Mouse (Mus musculus): ENCODE measurements around the gene Sv2c. TPM values are rescaled to one million over a fixed set of nuclear protein-coding genes. Genes with fewer than 3 reads are reported as not detected.

Gene Sv2c
- polyA plus RNA-seq, 1 experiment = 0.48 TPM

GRCm38 (mm10) chr13:96015516-96015915 is 116.9 kb downstream of the Sv2c start:
- 93% methylated on average over 3 of the region's 3 CpGs for WGBS
- H3K36me3 ChIP-seq (ENCODE audit: control insufficient read depth, insufficient read depth, low read length) = no peaks in the 10 kb centered on the region

GRCm38 (mm10) chr13:96010861-96011511 is 121.4 kb downstream of the Sv2c start:
- no peak for DNase-seq
- Histone ChIP-seq H3K27me3 (replicated peaks; ENCODE audit: control insufficient read depth, insufficient read depth, low read length) (no peaks in the 10 kb centered on the region), H3K4me1 (ENCODE audit: control insufficient read depth, insufficient read depth, low read length) (no peaks in the 10 kb centered on the region), H3K27ac (ENCODE audit: insufficient read depth, low read depth, low read length) (no peak overlapping the region), H3K36me3 (ENCODE audit: control insufficient read depth, insufficient read depth, low read length) (no peaks in the 10 kb centered on the region), H3K4me3 (ENCODE audit: insufficient read depth, low read depth, low read length) (no peak overlapping the region)
- TF ChIP-seq CTCF (conservative IDR thresholded peaks at IDR 0.05; ENCODE audit: insufficient read depth, insufficient read length, low read depth, low read length) = no peak
- no peak for TF ChIP-seq POLR2A (IDR thresholded peaks at IDR 0.05; ENCODE audit: low read depth, low read length)
- WGBS = 20% methylated on average over 11 of the region's 11 CpGs

More at GRCm38 (mm10) chr13:96015516-96015915, 116.9 kb downstream of the Sv2c start:
- TF ChIP-seq POLR2A (IDR thresholded peaks at IDR 0.05; ENCODE audit: low read depth, low read length) = no peak
- no peak for TF ChIP-seq CTCF (conservative IDR thresholded peaks at IDR 0.05; ENCODE audit: insufficient read depth, insufficient read length, low read depth, low read length)
- DNase-seq = no peak
- no peak overlapping the region for H3K4me3 ChIP-seq (ENCODE audit: insufficient read depth, low read depth, low read length)
- H3K27me3 ChIP-seq (replicated peaks; ENCODE audit: control insufficient read depth, insufficient read depth, low read length) = no peaks in the 10 kb centered on the region
- H3K4me1 ChIP-seq (ENCODE audit: control insufficient read depth, insufficient read depth, low read length) = no peaks in the 10 kb centered on the region
- H3K27ac ChIP-seq (ENCODE audit: insufficient read depth, low read depth, low read length) = no peak overlapping the region

GRCm38 (mm10) chr13:96008975-96009374 is 123.4 kb downstream of the Sv2c start:
- TF ChIP-seq CTCF (conservative IDR thresholded peaks at IDR 0.05; ENCODE audit: insufficient read depth, insufficient read length, low read depth, low read length) (no peak), POLR2A (IDR thresholded peaks at IDR 0.05; ENCODE audit: low read depth, low read length) (no peak)
- H3K27me3 ChIP-seq (replicated peaks; ENCODE audit: control insufficient read depth, insufficient read depth, low read length) = no peaks in the 10 kb centered on the region
- no peak overlapping the region for H3K27ac ChIP-seq (ENCODE audit: insufficient read depth, low read depth, low read length)
- H3K4me3 ChIP-seq (ENCODE audit: insufficient read depth, low read depth, low read length) = no peak overlapping the region
- H3K36me3 ChIP-seq (ENCODE audit: control insufficient read depth, insufficient read depth, low read length) = no peaks in the 10 kb centered on the region
- 54% methylated on average over 9 of the region's 9 CpGs for WGBS
- H3K4me1 ChIP-seq (ENCODE audit: control insufficient read depth, insufficient read depth, low read length) = no peaks in the 10 kb centered on the region
- no peak for DNase-seq

GRCm38 (mm10) chr13:96008154-96008553 is 124.2 kb downstream of the Sv2c start:
- Histone ChIP-seq H3K36me3 (ENCODE audit: control insufficient read depth, insufficient read depth, low read length) (no peaks in the 10 kb centered on the region), H3K4me3 (ENCODE audit: insufficient read depth, low read depth, low read length) (no peak overlapping the region), H3K27ac (ENCODE audit: insufficient read depth, low read depth, low read length) (no peak overlapping the region), H3K27me3 (replicated peaks; ENCODE audit: control insufficient read depth, insufficient read depth, low read length) (no peaks in the 10 kb centered on the region), H3K4me1 (ENCODE audit: control insufficient read depth, insufficient read depth, low read length) (no peaks in the 10 kb centered on the region)
- TF ChIP-seq POLR2A (IDR thresholded peaks at IDR 0.05; ENCODE audit: low read depth, low read length) (no peak), CTCF (conservative IDR thresholded peaks at IDR 0.05; ENCODE audit: insufficient read depth, insufficient read length, low read depth, low read length) (no peak)
- no peak for DNase-seq
- WGBS = 69% methylated on average over 3 of the region's 3 CpGs

- DNase-seq = no peak
- Histone ChIP-seq H3K27me3 (replicated peaks; ENCODE audit: control insufficient read depth, insufficient read depth, low read length) (no peaks in the 10 kb centered on the region), H3K36me3 (ENCODE audit: control insufficient read depth, insufficient read depth, low read length) (no peaks in the 10 kb centered on the region), H3K4me3 (ENCODE audit: insufficient read depth, low read depth, low read length) (no peak overlapping the region), H3K27ac (ENCODE audit: insufficient read depth, low read depth, low read length) (no peak overlapping the region), H3K4me1 (ENCODE audit: control insufficient read depth, insufficient read depth, low read length) (no peaks in the 10 kb centered on the region)
- TF ChIP-seq POLR2A (IDR thresholded peaks at IDR 0.05; ENCODE audit: low read depth, low read length) (no peak), CTCF (conservative IDR thresholded peaks at IDR 0.05; ENCODE audit: insufficient read depth, insufficient read length, low read depth, low read length) (no peak)
- WGBS = 97% methylated on average over 3 of the region's 3 CpGs
Observed at GRCm38 (mm10) chr13:96003539-96003938, 128.8 kb downstream of the Sv2c start.

GRCm38 (mm10) chr13:96002475-96002874 is 129.9 kb downstream of the Sv2c start:
- no peaks in the 10 kb centered on the region for H3K4me1 ChIP-seq (ENCODE audit: control insufficient read depth, insufficient read depth, low read length)
- 35% methylated on average over 5 of the region's 5 CpGs for WGBS
- no peak overlapping the region for H3K27ac ChIP-seq (ENCODE audit: insufficient read depth, low read depth, low read length)
- no peaks in the 10 kb centered on the region for H3K36me3 ChIP-seq (ENCODE audit: control insufficient read depth, insufficient read depth, low read length)
- no peak overlapping the region for H3K4me3 ChIP-seq (ENCODE audit: insufficient read depth, low read depth, low read length)
- no peak for DNase-seq
- no peaks in the 10 kb centered on the region for H3K27me3 ChIP-seq (replicated peaks; ENCODE audit: control insufficient read depth, insufficient read depth, low read length)
- TF ChIP-seq POLR2A (IDR thresholded peaks at IDR 0.05; ENCODE audit: low read depth, low read length) (no peak), CTCF (conservative IDR thresholded peaks at IDR 0.05; ENCODE audit: insufficient read depth, insufficient read length, low read depth, low read length) (no peak)

GRCm38 (mm10) chr13:95999396-95999795 is 133.0 kb downstream of the Sv2c start:
- 29% methylated on average over 10 of the region's 10 CpGs for WGBS
- no peaks in the 10 kb centered on the region for H3K36me3 ChIP-seq (ENCODE audit: control insufficient read depth, insufficient read depth, low read length)
- no peaks in the 10 kb centered on the region for H3K27me3 ChIP-seq (replicated peaks; ENCODE audit: control insufficient read depth, insufficient read depth, low read length)
- H3K4me3 ChIP-seq (ENCODE audit: insufficient read depth, low read depth, low read length) = no peak overlapping the region
- H3K4me1 ChIP-seq (ENCODE audit: control insufficient read depth, insufficient read depth, low read length) = no peaks in the 10 kb centered on the region
- DNase-seq = peak; percentile 60
- no peak overlapping the region for H3K27ac ChIP-seq (ENCODE audit: insufficient read depth, low read depth, low read length)
- TF ChIP-seq CTCF (conservative IDR thresholded peaks at IDR 0.05; ENCODE audit: insufficient read depth, insufficient read length, low read depth, low read length) = no peak
- no peak for TF ChIP-seq POLR2A (IDR thresholded peaks at IDR 0.05; ENCODE audit: low read depth, low read length)

All from kidney, adult 2 months (tissue).